Mouse (Mus musculus) liver, postnatal 0 days (tissue): ENCODE measurements around the gene Tpgs1.

ENCODE experiments used
- CTCF ChIP-seq: sonication (generic); IDR thresholded peaks from 2 replicates; pipeline ENCODE4 v1.5.1; 2016; ENCODE audit warnings: antibody characterized with exemption, low read depth
- EP300 ChIP-seq: IDR thresholded peaks from 2 replicates; pipeline ENCODE4 v1.6.1; 2016; ENCODE audit warnings: antibody characterized with exemption, low read depth, mild to moderate bottlenecking

DNA sequence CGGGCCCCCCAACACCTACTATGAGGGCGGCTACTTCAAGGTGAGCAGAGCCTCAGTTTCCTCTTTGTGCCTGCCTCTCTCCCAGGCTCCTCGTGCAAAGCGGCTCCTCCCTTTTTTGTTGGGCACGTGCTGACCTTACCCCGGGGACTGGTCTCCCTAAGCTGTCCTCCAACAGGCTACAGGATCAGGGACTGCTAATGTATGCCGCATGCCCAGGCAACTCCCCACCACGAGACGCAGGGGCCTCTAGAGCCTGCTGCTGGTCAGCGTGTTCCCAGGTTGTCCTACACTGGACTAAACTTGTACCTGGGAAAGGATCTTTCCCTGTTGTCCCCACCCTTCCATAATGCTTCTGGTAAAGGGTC is 13.4 kb downstream of the Tpgs1 start:
- TF ChIP-seq CTCF, result no peak
- no peak for TF ChIP-seq EP300
